Mouse (Mus musculus) forebrain, postnatal 0 days (tissue): ENCODE measurements around the gene Hoxb4. TPM values are rescaled to one million over a fixed set of nuclear protein-coding genes. Genes with fewer than 3 reads are reported as not detected.

Experiments
- ATAC-seq: fragments of 200-750 bp; cut with Nextera tagmentation; 2 replicates; pipeline ENCODE4 v1.8.0; 2017; ENCODE audit warnings: mild to moderate bottlenecking, moderate library complexity
- DNase-seq: peaks from one replicate; pipeline ENCODE4 v3.0.0-alpha.2; 2015
- H3K27ac ChIP-seq: fragments of 300-500 bp; sonication (generic); 2 replicates; pipeline ENCODE4 v1.5.1; 2014; ENCODE audit warnings: low read depth, mild to moderate bottlenecking, antibody characterized with exemption, low read length, moderate library complexity, mixed read lengths
- H3K27me3 ChIP-seq: fragments of 300-500 bp; sonication (generic); 2 replicates; pipeline ENCODE4 v1.6.1; 2014; ENCODE audit warnings: mild to moderate bottlenecking, low read length, mixed read lengths; ENCODE audit not compliant: insufficient read depth
- H3K36me3 ChIP-seq: fragments of 300-500 bp; sonication (generic); 2 replicates; pipeline ENCODE4 v1.6.1; 2014; ENCODE audit warnings: mild to moderate bottlenecking, moderate library complexity; ENCODE audit not compliant: insufficient read depth
- H3K4me1 ChIP-seq: fragments of 300-500 bp; sonication (generic); 2 replicates; pipeline ENCODE4 v1.6.1; 2014; ENCODE audit warnings: antibody characterized with exemption; ENCODE audit not compliant: insufficient read depth
- H3K4me2 ChIP-seq: fragments of 300-500 bp; sonication (generic); 2 replicates; pipeline ENCODE4 v1.6.1; 2014; ENCODE audit warnings: low read depth, mild to moderate bottlenecking, moderate library complexity
- H3K4me3 ChIP-seq: fragments of 300-500 bp; sonication (generic); 2 replicates; pipeline ENCODE4 v1.5.1; 2014; ENCODE audit warnings: low read depth, low read length, mixed read lengths
- H3K9ac ChIP-seq: fragments of 300-500 bp; sonication (generic); 2 replicates; pipeline ENCODE4 v1.6.1; 2014; ENCODE audit warnings: mild to moderate bottlenecking
- H3K9me3 ChIP-seq: fragments of 300-500 bp; sonication (generic); 2 replicates; pipeline ENCODE4 v1.6.1; 2016; ENCODE audit warnings: low read length
- CTCF ChIP-seq: sonication (generic); IDR thresholded peaks from 2 replicates; pipeline ENCODE4 v1.5.1; 2016; ENCODE audit warnings: antibody characterized with exemption, control low read depth, low read depth
- WGBS: fragments of 180-500 bp; shearing (Covaris S2); extraction: QIAGEN DNeasy Blood & Tissue Kit; methylation state at CpG from one replicate; pipeline ENCODE4 v1.1.7; 2014; 5-methylcytosine and 5-hydroxymethylcytosine counted together
- polyA plus RNA-seq: library from polyadenylated mRNA; unstranded; fragments of >200 nt; fragmentation: Nextera tagmentation; extraction: Ambion mirVana; gene quantifications from 2 replicates; pipeline ENCODE4 v1.2.1, GENCODE M21; 2015
- total RNA-seq: library from RNA; depleted of rRNA; stranded (reverse); fragments of >200 nt; gene quantifications from 2 replicates; pipeline ENCODE4 v1.2.3, GENCODE M21; 2014

Gene Hoxb4
- total and polyA plus RNA-seq, 2 experiments from 2014 or later, result not detected

DNA sequence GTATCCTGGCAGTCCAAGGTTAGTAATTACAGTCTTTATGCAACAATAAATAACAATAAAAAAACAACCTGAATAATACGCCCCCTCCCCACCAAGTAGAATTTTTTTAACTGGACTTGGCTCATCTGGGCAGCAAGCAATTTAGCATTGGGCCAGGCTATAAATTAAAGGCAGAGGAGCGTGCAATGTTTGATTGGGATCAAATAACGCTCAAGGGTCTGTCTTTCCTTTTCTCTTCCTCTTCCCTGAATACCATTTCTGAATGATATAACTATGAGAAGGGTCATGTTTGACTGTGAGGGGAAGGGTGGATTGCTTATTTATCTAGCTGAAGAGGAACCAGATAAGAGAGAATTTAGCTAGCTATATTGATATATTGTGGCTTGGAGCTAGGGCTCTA, 30.9 kb downstream of the Hoxb4 start:
- DNase-seq (no peak), ATAC-seq (no peak)
- TF ChIP-seq CTCF, result no peak
- H3K27me3 ChIP-seq, result peaks cover 95% of the 10 kb centered on the region
- H3K27ac ChIP-seq, result no peak overlapping the region
- H3K36me3 ChIP-seq, result no peaks in the 10 kb centered on the region
- H3K9ac ChIP-seq, result no peak overlapping the region
- WGBS, result 15% methylated on average over 3 of the region's 3 CpGs
- no peak overlapping the region for H3K4me3 ChIP-seq
- H3K9me3 ChIP-seq, result no peaks in the 10 kb centered on the region
- no peaks in the 10 kb centered on the region for H3K4me1 ChIP-seq
- no peak overlapping the region for H3K4me2 ChIP-seq

DNA sequence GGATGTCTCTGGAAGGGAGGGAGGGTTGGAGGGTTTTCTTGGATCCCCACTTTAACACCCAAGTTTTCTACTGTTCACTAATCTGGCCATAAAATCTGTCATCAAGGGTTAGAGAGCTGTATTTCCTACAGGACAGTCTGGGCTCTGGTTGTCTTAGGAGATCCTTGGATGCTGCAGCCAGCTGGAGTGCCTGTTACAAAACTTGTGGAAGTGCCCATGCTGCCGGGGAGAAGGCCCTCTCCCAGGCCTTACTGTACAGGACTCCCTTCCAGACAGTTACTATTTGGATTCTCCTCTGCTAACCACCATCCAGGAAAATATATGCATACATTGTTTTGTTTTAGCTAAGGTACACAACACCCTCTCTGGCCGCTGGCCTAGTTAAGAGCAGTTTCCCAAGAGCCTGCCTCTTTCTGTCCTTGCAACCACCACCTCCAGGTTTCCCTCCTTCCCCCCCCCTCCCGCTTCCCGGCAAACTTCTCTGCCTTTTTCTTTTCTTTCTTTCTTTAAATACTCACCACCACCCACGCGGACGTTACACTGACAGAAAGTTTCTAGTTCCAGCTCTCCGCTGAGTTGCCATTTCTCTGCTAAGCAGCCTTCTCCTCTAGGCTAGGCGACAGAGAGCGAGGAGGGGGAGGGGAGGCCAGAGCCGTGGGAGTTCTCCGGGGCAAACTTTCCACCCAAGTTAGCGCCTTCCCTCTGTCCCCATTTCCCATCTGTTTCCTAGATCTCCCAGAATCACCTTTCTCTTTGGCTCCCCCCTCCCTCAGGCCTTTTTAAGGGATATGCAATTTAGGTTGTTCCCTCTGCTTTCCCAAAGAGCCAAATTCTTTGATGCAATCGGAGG, 31.6 kb downstream of the Hoxb4 start:
- Histone ChIP-seq H3K27ac (no peak overlapping the region), H3K4me2 (no peak overlapping the region)
- DNase-seq, result no peak

DNA sequence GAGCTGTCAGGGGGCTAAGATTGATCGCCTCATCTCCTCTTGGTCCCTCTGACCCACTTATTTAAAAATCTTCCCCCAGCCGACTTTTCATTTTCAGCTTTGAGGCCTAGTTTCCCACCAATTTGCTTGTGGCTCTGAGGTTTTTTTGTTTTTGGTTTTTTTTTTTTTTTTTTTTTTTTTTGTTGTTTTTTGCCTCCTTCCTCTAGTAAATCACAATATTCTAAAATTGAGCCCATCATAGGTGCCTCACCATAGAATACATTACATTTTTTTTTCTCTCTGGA, 32.2 kb downstream of the Hoxb4 start, which contains the start of gene Hoxb2:
Gene Hoxb2 (plus strand): TSS at position 185 of the 284 bp plus-strand sequence.
- Histone ChIP-seq H3K27me3 (peaks cover 94% of the 10 kb centered on the region), H3K9ac (no peak within 1 kb of the TSS), H3K4me2 (no peak within 1 kb of the TSS), H3K4me3 (no peak within 1 kb of the TSS), H3K4me1 (no peaks in the 10 kb centered on the region), H3K36me3 (no peaks in the 10 kb centered on the region), H3K27ac (no peak within 1 kb of the TSS), H3K9me3 (no peaks in the 10 kb centered on the region)
- DNase-seq (no peak), ATAC-seq (no peak)
- 9% methylated on average over 2 of the region's 2 CpGs for WGBS
- TF ChIP-seq CTCF, result no peak

More for the DNA sequence above, 31.6 kb downstream of the Hoxb4 start:
- ATAC-seq, result no peak
- Histone ChIP-seq H3K36me3 (no peaks in the 10 kb centered on the region), H3K9ac (no peak overlapping the region), H3K9me3 (no peaks in the 10 kb centered on the region), H3K27me3 (peaks cover 94% of the 10 kb centered on the region), H3K4me3 (no peak overlapping the region), H3K4me1 (no peaks in the 10 kb centered on the region)
- no peak for TF ChIP-seq CTCF
- 2% methylated on average over 13 of the region's 14 CpGs for WGBS

DNA sequence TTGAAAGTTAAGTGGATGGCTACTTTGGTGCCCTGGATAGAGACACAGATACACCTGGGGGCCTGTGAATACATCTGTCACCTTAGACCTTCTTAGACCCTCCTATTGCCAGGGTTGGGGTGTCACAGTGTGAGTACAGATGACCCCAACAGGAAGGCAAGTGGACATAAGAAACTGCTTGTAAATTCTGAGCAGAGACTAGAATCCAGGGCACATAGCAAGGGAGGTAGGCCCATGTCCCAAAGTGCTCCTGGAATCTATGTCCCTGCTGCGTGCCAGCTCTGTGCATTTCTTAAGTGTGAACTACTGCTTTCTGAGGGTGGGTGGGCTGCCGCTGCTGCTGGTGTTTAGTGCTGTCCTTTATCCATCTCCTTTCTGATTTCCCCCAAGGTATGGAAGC, 32.7 kb downstream of the Hoxb4 start:
- H3K9ac ChIP-seq, result no peak overlapping the region
- no peaks in the 10 kb centered on the region for H3K9me3 ChIP-seq
- no peak for TF ChIP-seq CTCF
- H3K27me3 ChIP-seq, result peaks cover 92% of the 10 kb centered on the region
- H3K4me1 ChIP-seq, result no peaks in the 10 kb centered on the region
- DNase-seq (no peak), ATAC-seq (no peak)
- no peak overlapping the region for H3K4me3 ChIP-seq
- no peak overlapping the region for H3K27ac ChIP-seq
- H3K36me3 ChIP-seq, result no peaks in the 10 kb centered on the region
- WGBS, result 6% methylated on average over 2 of the region's 2 CpGs
- H3K4me2 ChIP-seq, result no peak overlapping the region

DNA sequence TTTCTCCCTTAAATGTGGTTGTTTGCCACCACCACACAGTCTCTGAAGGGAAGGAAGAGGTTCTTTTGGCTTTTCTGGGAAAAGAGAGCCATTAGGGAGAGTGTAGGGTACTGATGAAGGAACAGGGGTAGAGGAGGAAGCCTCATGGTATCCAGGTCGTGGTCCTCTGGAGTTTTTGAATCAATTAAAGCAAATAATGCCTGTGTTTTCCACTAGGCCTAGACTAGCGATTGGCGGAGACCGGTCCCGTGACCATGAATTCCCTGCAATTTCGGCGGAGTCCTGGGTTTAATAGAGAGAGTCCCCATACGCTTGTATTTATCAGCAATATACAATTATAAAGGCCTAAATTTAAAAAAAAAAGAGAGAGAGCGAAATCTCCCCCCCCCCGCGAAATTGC, 33.2 kb downstream of the Hoxb4 start:
- H3K27ac ChIP-seq, result no peak overlapping the region
- no peaks in the 10 kb centered on the region for H3K4me1 ChIP-seq
- H3K4me2 ChIP-seq, result no peak overlapping the region
- 3% methylated on average over 11 of the region's 11 CpGs for WGBS
- no peaks in the 10 kb centered on the region for H3K36me3 ChIP-seq
- no peak overlapping the region for H3K4me3 ChIP-seq
- TF ChIP-seq CTCF, result no peak
- no peaks in the 10 kb centered on the region for H3K9me3 ChIP-seq
- H3K9ac ChIP-seq, result no peak overlapping the region
- no peak for DNase-seq
- H3K27me3 ChIP-seq, result peaks cover 92% of the 10 kb centered on the region
- ATAC-seq, result no peak

DNA sequence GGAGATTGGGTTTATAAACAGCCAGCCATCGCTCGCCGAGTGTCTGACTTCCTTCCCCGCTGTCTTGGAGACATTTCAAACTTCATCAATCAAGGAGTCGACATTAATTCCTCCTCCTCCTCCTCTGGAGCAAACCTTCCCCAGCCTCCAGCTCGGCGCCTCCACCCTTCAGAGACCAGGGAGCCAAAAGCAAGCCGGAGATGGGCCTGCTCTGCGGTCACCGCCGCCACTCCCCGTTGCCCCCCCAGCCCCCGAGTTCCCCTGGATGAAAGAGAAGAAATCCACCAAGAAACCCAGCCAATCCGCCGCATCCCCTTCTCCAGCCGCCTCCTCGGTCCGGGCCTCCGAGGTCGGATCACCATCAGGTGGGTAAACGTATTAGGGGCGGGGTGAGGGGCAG, 33.8 kb downstream of the Hoxb4 start:
- no peak overlapping the region for H3K4me3 ChIP-seq
- H3K36me3 ChIP-seq, result no peaks in the 10 kb centered on the region
- DNase-seq (no peak), ATAC-seq (no peak)
- no peak for TF ChIP-seq CTCF
- H3K4me2 ChIP-seq, result no peak overlapping the region
- H3K27ac ChIP-seq, result no peak overlapping the region
- WGBS, result 4% methylated on average over 22 of the region's 22 CpGs
- H3K9ac ChIP-seq, result no peak overlapping the region
- no peaks in the 10 kb centered on the region for H3K9me3 ChIP-seq
- no peaks in the 10 kb centered on the region for H3K4me1 ChIP-seq
- peaks cover 92% of the 10 kb centered on the region for H3K27me3 ChIP-seq

DNA sequence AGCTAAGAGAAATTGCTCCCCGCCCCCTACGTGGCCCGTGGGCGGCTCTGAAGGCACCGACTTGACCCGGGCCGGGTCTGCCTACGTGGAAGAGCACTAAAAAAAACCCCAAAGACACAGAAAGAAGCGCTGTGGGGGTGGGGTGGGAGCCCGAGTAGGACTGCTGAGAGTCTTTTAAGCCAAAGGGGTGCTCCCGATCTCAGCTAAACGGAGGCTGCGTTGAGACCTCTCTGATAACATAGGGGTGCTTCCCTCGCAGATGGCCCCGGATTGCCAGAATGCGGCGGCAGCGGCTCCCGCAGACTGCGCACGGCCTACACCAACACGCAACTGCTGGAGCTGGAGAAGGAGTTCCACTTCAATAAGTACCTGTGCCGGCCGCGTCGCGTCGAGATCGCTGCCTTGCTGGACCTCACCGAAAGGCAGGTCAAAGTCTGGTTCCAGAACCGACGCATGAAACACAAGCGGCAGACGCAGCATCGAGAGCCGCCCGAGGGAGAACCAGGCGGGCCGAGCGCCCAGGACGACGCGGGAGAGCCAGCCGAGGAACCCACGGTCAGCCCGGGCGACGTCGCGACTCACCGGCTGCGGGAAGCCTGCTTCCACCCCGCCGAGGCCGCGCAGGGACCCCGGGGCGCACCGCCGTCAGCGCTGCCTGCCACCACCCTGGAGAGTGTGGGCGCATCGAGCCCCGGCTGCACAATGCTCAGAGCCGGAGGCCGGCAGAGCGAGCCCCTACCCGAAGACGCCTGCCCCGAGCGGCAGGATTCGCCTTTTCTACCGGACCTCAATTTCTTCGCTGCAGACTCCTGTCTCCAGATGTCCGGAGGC, 34.8 kb downstream of the Hoxb4 start:
- H3K4me1 ChIP-seq, result no peaks in the 10 kb centered on the region
- H3K9me3 ChIP-seq, result no peaks in the 10 kb centered on the region
- H3K4me3 ChIP-seq, result no peak overlapping the region
- under 1% methylated on average over 75 of the region's 75 CpGs for WGBS
- H3K4me2 ChIP-seq, result no peak overlapping the region
- no peak for ATAC-seq
- H3K9ac ChIP-seq, result no peak overlapping the region
- H3K27me3 ChIP-seq, result peaks cover 94% of the 10 kb centered on the region
- H3K36me3 ChIP-seq, result no peaks in the 10 kb centered on the region
- TF ChIP-seq CTCF, result no peak
- no peak overlapping the region for H3K27ac ChIP-seq
- no peak for DNase-seq
